Mouse (Mus musculus) monocyte, adult 5-6 weeks (primary cell): Measurements from ENCODE around the gene Gpatch3. TPM values are rescaled to one million over a fixed set of nuclear protein-coding genes. Genes with fewer than 3 reads are reported as not detected.

Experiments
- ATAC-seq: fragments of 153-309, 156-312 bp; replicated peaks from 2 replicates; pipeline ENCODE4 v1.8.0; 2017; ENCODE audit warnings: mild to moderate bottlenecking; ENCODE audit not compliant: low TSS enrichment, insufficient number of reproducible peaks, severe bottlenecking, poor library complexity, low FRiP score
- total RNA-seq: library from RNA; stranded (forward); fragments of 200-1000, 200-491, 200-594 nt; gene quantifications from 3 replicates; pipeline ENCODE4 v1.2.3, GENCODE M21; 2017

Gene Gpatch3
- total RNA-seq, 1 experiment from 2014 or later: 41.9 TPM

GRCm38 (mm10) chr4:133577983-133578382 lies 3.4 kb downstream of the Gpatch3 start:
- no peak for ATAC-seq

GRCm38 (mm10) chr4:133583690-133584058 lies 9.1 kb downstream of the Gpatch3 start:
- 0 out of 2 replicates have a peak, but pooled peaks have one; percentile 2 for ATAC-seq

- ATAC-seq: peak; percentile 88
Observed at GRCm38 (mm10) chr4:133584059-133584951, 9.8 kb downstream of the Gpatch3 start, which contains the start of gene Gpn2. Gpn2 (plus strand) TSS chr4:133584362.

GRCm38 (mm10) chr4:133592570-133592969 lies 18.0 kb downstream of the Gpatch3 start:
- peak; percentile 81 for ATAC-seq

- no peak for ATAC-seq
Observed at GRCm38 (mm10) chr4:133595538-133595937, 21.0 kb downstream of the Gpatch3 start.

GRCm38 (mm10) chr4:133596084-133596483 lies 21.5 kb downstream of the Gpatch3 start:
- ATAC-seq: no peak

GRCm38 (mm10) chr4:133598616-133599015 lies 24.1 kb downstream of the Gpatch3 start:
- ATAC-seq: no peak

- no peak for ATAC-seq
Observed at GRCm38 (mm10) chr4:133599116-133599515, 24.6 kb downstream of the Gpatch3 start.

- ATAC-seq: peak; percentile 93
Observed at GRCm38 (mm10) chr4:133599571-133600073, 25.1 kb downstream of the Gpatch3 start.

GRCm38 (mm10) chr4:133600306-133600705 lies 25.8 kb downstream of the Gpatch3 start:
- ATAC-seq: no peak

GRCm38 (mm10) chr4:133601721-133602218 lies 27.2 kb downstream of the Gpatch3 start, which contains the start of gene Sfn:
Sfn (minus strand) TSS chr4:133602168.
- peak; percentile 20; the same call in 1 of the 2 replicates for ATAC-seq

GRCm38 (mm10) chr4:133603056-133603455 lies 28.5 kb downstream of the Gpatch3 start:
- no peak for ATAC-seq

GRCm38 (mm10) chr4:133604175-133604574 lies 29.6 kb downstream of the Gpatch3 start:
- no peak for ATAC-seq

- ATAC-seq: no peak
Observed at GRCm38 (mm10) chr4:133604856-133605255, 30.3 kb downstream of the Gpatch3 start.

- no peak for ATAC-seq
Observed at GRCm38 (mm10) chr4:133605330-133605729, 30.8 kb downstream of the Gpatch3 start.

GRCm38 (mm10) chr4:133607284-133607683 lies 32.7 kb downstream of the Gpatch3 start:
- ATAC-seq: no peak

- peak; percentile 83 for ATAC-seq
Observed at GRCm38 (mm10) chr4:133609719-133610118, 35.2 kb downstream of the Gpatch3 start.

- ATAC-seq: no peak
Observed at GRCm38 (mm10) chr4:133611815-133612214, 37.3 kb downstream of the Gpatch3 start.

GRCm38 (mm10) chr4:133612416-133612815 lies 37.9 kb downstream of the Gpatch3 start:
- ATAC-seq: no peak

- no peak for ATAC-seq
Observed at GRCm38 (mm10) chr4:133613026-133613425, 38.5 kb downstream of the Gpatch3 start.
